Mouse (Mus musculus): ENCODE measurements at regions not wholly inside any gene's neighbourhood (a gene's known extent, or its start where the extent isn't known, plus 50 kb on each side); places are given as distances from the start of the nearest gene placed in this dataset.
A peak's percentile ranks its signal among the peaks of the same experiment; 100 is the strongest.

DNA sequence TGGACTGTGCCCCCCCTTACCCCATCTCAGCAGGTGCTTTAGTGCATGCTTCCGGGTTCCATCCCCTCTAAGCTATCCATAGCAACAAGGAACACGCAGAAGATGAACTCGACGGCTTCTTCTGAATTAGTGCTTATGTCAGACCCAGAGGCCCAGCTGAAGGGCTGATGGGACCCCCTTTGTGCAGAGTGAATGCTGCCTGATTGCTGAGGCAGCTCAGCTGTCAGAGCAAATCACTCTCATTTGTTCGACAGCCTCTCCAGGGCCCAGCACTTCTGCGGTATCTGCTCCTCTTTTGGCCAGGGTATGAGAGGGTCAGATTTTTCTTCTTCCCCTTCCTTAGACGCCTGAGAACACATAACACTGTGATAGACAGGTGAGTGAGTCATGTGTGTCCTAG is 89.2 kb upstream of the Chd2 start:
- H3K36me3 ChIP-seq: no peaks in the 10 kb centered on the region
- peak; percentile 78 for ATAC-seq (replicated peaks)
- no peaks in the 10 kb centered on the region for H3K9me3 ChIP-seq
- H3K4me3 ChIP-seq: no peak overlapping the region
- H3K27me3 ChIP-seq: no peaks in the 10 kb centered on the region
- H3K27ac ChIP-seq (replicated peaks): peak overlapping the region; percentile 68
- peaks cover 10% of the 10 kb centered on the region for H3K4me1 ChIP-seq
- H3K9ac ChIP-seq (replicated peaks): no peak overlapping the region
- H3K4me2 ChIP-seq (replicated peaks): no peak overlapping the region
- 8% methylated on average over 7 of the region's 7 CpGs for WGBS

GRCm38 (mm10) chr7:73629182-73629581 is 87.6 kb upstream of the Chd2 start:
- Histone ChIP-seq H3K4me1 (peaks cover 10% of the 10 kb centered on the region), H3K9ac (replicated peaks) (no peak overlapping the region), H3K4me3 (no peak overlapping the region), H3K4me2 (replicated peaks) (no peak overlapping the region), H3K27ac (replicated peaks) (no peak overlapping the region), H3K27me3 (no peaks in the 10 kb centered on the region), H3K9me3 (no peaks in the 10 kb centered on the region), H3K36me3 (no peaks in the 10 kb centered on the region)
- WGBS: 91% methylated on average over 2 of the region's 2 CpGs
- no peak for ATAC-seq (replicated peaks)

DNA sequence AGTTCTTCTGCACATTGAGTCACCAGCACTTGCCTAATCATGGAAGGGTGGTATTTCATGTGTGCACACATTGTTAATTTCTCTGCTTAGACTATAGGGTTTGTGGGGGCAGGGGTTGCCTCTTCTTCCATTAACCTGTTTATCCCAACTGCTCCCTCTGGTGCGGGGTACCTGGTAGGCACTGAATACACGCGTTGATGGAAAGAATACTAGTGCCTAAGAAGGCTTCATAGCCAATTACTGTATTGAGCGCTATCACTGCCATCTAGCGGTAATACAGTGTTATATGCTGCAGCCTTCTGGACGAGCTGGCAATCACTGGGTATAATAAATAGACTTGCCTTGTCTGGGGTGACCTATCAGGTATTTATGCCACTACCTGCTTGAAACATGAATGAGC is 86.4 kb upstream of the Chd2 start:
- H3K36me3 ChIP-seq: no peaks in the 10 kb centered on the region
- no peaks in the 10 kb centered on the region for H3K9me3 ChIP-seq
- H3K27ac ChIP-seq (replicated peaks): no peak overlapping the region
- H3K9ac ChIP-seq (replicated peaks): no peak overlapping the region
- 0% methylated on average over 6 of the region's 6 CpGs for WGBS
- H3K4me2 ChIP-seq (replicated peaks): no peak overlapping the region
- peaks cover 10% of the 10 kb centered on the region for H3K4me1 ChIP-seq
- H3K27me3 ChIP-seq: no peaks in the 10 kb centered on the region
- peak; percentile 82 for ATAC-seq (replicated peaks)
- H3K4me3 ChIP-seq: no peak overlapping the region

GRCm38 (mm10) chr7:73626291-73626690 is 84.7 kb upstream of the Chd2 start:
- H3K9ac ChIP-seq (replicated peaks): no peak overlapping the region
- no peak overlapping the region for H3K4me2 ChIP-seq (replicated peaks)
- no peaks in the 10 kb centered on the region for H3K27me3 ChIP-seq
- ATAC-seq (replicated peaks): no peak
- H3K4me3 ChIP-seq: no peak overlapping the region
- H3K4me1 ChIP-seq: peaks cover 10% of the 10 kb centered on the region
- H3K36me3 ChIP-seq: no peaks in the 10 kb centered on the region
- no peak overlapping the region for H3K27ac ChIP-seq (replicated peaks)
- WGBS: 67% methylated on average over 7 of the region's 7 CpGs
- no peaks in the 10 kb centered on the region for H3K9me3 ChIP-seq

GRCm38 (mm10) chr7:73625651-73626050 is 84.0 kb upstream of the Chd2 start:
- Histone ChIP-seq H3K9ac (replicated peaks) (no peak overlapping the region), H3K36me3 (no peaks in the 10 kb centered on the region), H3K27ac (replicated peaks) (no peak overlapping the region), H3K27me3 (no peaks in the 10 kb centered on the region), H3K4me1 (peaks cover 10% of the 10 kb centered on the region), H3K9me3 (no peaks in the 10 kb centered on the region), H3K4me2 (replicated peaks) (no peak overlapping the region), H3K4me3 (no peak overlapping the region)
- ATAC-seq (replicated peaks): no peak

DNA sequence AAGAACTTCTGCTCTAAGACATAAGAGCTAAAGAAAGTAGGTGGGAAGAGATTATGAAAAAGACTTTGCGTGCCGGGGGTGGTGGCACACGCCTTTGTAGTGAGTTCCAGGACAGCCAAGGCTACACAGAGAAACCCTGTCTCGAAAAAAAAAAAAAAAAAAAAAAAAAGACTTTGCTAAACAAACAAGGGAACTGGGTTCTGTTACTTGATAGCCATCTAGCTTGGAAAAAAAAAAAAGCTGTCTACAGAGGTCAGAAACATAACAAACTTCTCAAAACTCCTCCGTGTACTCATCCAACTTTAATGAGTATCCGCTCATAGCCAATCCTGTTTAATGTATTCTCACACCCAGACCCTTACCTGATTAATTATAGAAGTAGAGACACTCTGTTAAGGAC is 83.4 kb upstream of the Chd2 start:
- WGBS: 73% methylated on average over 6 of the region's 6 CpGs
- H3K4me1 ChIP-seq: peaks cover 13% of the 10 kb centered on the region
- no peak overlapping the region for H3K4me2 ChIP-seq (replicated peaks)
- H3K9ac ChIP-seq (replicated peaks): no peak overlapping the region
- H3K27ac ChIP-seq (replicated peaks): no peak overlapping the region
- no peaks in the 10 kb centered on the region for H3K27me3 ChIP-seq
- ATAC-seq (replicated peaks): no peak
- H3K36me3 ChIP-seq: no peaks in the 10 kb centered on the region
- no peaks in the 10 kb centered on the region for H3K9me3 ChIP-seq
- H3K4me3 ChIP-seq: no peak overlapping the region

GRCm38 (mm10) chr7:73624093-73624600 is 82.5 kb upstream of the Chd2 start:
- no peak for ATAC-seq (replicated peaks)
- no peak overlapping the region for H3K27ac ChIP-seq (replicated peaks)
- H3K36me3 ChIP-seq: no peaks in the 10 kb centered on the region
- 83% methylated on average over 3 of the region's 3 CpGs for WGBS
- H3K27me3 ChIP-seq: no peaks in the 10 kb centered on the region
- no peak overlapping the region for H3K4me2 ChIP-seq (replicated peaks)
- H3K9me3 ChIP-seq: no peaks in the 10 kb centered on the region
- H3K9ac ChIP-seq (replicated peaks): no peak overlapping the region
- no peak overlapping the region for H3K4me3 ChIP-seq
- peaks cover 18% of the 10 kb centered on the region for H3K4me1 ChIP-seq

GRCm38 (mm10) chr7:73622468-73622867 is 80.8 kb upstream of the Chd2 start:
- H3K9me3 ChIP-seq: no peaks in the 10 kb centered on the region
- no peak for ATAC-seq (replicated peaks)
- WGBS: 96% methylated on average over 2 of the region's 2 CpGs
- H3K4me3 ChIP-seq: no peak overlapping the region
- no peaks in the 10 kb centered on the region for H3K27me3 ChIP-seq
- peaks cover 12% of the 10 kb centered on the region for H3K4me1 ChIP-seq
- no peak overlapping the region for H3K4me2 ChIP-seq (replicated peaks)
- H3K9ac ChIP-seq (replicated peaks): no peak overlapping the region
- no peak overlapping the region for H3K27ac ChIP-seq (replicated peaks)
- H3K36me3 ChIP-seq: no peaks in the 10 kb centered on the region

DNA sequence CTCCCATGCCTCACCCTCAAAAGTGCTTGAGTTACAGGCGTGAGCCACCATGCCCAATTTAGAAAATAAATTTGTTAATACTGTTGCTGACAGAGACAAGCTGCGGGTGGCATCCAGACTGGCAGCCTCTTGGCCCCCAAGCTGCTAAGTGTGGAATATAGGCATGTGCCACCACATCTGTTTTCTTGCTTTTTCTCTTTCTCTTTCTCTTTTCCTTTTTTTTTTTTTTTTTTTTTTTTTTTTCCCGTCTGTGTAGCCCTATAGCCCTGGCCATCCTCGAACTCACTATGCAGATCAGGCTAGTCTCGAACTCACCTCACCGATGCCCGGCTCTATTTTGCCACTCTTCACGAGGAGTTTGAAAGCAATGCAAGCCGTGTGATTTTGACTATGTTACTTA is 78.7 kb upstream of the Chd2 start:
- Histone ChIP-seq H3K36me3 (no peaks in the 10 kb centered on the region), H3K27ac (replicated peaks) (peak overlapping the region; percentile 67), H3K4me3 (no peak overlapping the region), H3K4me2 (replicated peaks) (no peak overlapping the region), H3K9ac (replicated peaks) (no peak overlapping the region), H3K27me3 (no peaks in the 10 kb centered on the region), H3K9me3 (no peaks in the 10 kb centered on the region), H3K4me1 (peaks cover 32% of the 10 kb centered on the region)
- WGBS: 83% methylated on average over 9 of the region's 9 CpGs
- ATAC-seq (replicated peaks): no peak

- peak overlapping the region; percentile 51 for H3K4me3 ChIP-seq
- no peaks in the 10 kb centered on the region for H3K9me3 ChIP-seq
- 7% methylated on average over 25 of the region's 25 CpGs for WGBS
- peak overlapping the region; percentile 67 for H3K4me2 ChIP-seq (replicated peaks)
- peaks cover 43% of the 10 kb centered on the region for H3K4me1 ChIP-seq
- H3K36me3 ChIP-seq: no peaks in the 10 kb centered on the region
- H3K27me3 ChIP-seq: no peaks in the 10 kb centered on the region
- ATAC-seq (replicated peaks): no peak
- H3K27ac ChIP-seq (replicated peaks): peak overlapping the region; percentile 100
- peak overlapping the region; percentile 70 for H3K9ac ChIP-seq (replicated peaks)
Measured at GRCm38 (mm10) chr7:73618758-73619416, 77.3 kb upstream of the Chd2 start.

DNA sequence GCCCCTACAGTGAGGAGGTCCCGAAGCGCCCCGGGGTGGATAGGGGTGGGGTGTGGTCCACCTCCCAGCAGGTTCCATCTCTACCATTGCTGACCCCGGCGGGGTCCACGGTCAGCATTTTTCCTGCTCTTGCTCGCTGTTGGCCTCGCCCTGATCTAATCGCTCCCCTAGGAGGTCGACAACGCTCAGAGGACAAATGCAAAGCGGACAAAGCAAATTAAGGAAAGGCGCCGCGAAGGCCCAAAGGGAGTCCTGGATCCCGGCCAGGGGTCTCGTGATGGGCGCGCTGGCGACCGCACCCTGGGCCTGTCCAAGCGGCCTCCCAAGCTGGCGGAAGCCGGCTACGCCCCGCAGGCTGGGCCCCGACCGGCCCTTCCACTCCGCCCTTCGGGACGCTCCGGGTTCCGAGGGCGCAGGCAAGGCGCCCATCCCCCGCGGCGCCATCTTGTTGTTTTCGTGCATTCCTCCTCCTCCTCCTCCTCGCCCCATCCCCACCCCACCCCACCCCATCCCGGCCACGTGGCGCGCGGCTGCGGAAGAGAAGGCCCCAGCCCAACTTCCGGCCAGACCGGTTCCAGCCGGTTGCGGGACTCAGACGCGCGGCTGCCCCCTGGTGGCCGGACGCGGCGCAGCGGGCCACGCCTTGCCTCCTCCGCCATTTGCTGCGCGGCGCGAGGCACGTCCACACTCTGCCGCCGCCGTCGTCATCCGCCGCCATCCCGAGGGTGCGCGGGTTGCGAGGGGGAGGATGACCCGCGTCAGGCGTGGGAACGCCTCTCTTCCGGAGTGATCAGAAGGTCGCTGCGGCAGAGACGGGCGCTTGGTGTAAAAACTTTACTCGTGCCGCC is 76.5 kb upstream of the Chd2 start:
- WGBS: under 1% methylated on average over 81 of the region's 86 CpGs
- ATAC-seq (replicated peaks): peak; percentile 96
- H3K4me1 ChIP-seq: peaks cover 46% of the 10 kb centered on the region

DNA sequence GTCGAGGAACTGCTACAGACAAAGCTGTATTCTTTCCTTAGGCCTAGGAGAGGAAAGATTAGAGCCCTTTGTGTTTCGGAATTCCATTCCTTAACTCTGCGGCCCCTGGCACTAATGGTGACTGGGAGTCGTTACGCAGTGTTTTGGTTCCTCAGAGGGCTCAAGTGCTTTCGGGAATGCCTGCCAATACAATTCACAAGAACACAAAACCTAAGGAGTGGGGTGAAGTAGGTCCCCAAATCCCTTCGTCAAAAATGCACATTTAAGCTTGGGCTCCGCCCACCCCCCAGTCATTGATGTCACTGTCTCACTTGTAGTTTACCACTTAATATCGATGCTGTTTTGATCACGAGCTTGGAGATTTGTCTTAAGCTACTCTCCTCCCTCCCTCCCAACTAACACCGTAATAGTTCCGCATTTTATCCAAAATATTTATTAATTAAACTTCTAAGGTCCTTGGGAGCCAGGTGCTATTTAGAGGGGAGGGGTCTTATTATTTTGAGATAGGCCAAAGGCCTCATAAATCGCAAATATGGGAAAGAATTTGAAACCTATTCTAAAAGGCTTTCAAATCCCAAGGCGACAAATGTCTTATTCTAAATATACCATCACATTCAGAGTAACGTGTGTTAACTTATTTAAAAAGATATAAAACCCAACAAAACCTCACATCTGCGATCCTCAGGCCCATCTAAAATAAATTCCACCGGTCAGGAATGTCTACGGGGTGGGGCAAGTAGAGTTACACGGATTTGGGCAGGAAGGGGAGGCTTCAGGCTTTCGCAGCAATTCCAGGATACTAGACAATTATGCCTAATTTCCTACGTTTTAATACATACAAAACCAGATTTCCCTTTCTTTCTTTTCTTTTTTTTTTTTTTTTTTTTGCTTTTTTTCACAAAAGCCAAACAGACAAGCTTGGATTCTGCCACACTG is 75.6 kb upstream of the Chd2 start:
- no peak for ATAC-seq (replicated peaks)
- Histone ChIP-seq H3K4me1 (peaks cover 50% of the 10 kb centered on the region), H3K9me3 (no peaks in the 10 kb centered on the region), H3K27me3 (no peaks in the 10 kb centered on the region), H3K9ac (replicated peaks) (peak overlapping the region; percentile 83), H3K36me3 (no peaks in the 10 kb centered on the region), H3K4me3 (peak overlapping the region; percentile 51), H3K4me2 (replicated peaks) (peak overlapping the region; percentile 81), H3K27ac (replicated peaks) (peak overlapping the region; percentile 100)
- 1% methylated on average over 21 of the region's 21 CpGs for WGBS

More for the DNA sequence above, 76.5 kb upstream of the Chd2 start:
- Histone ChIP-seq H3K9ac (replicated peaks) (peak overlapping the region; percentile 83), H3K27ac (replicated peaks) (peak overlapping the region; percentile 100), H3K27me3 (no peaks in the 10 kb centered on the region), H3K4me3 (peak overlapping the region; percentile 51), H3K36me3 (no peaks in the 10 kb centered on the region), H3K4me2 (replicated peaks) (peak overlapping the region; percentile 81), H3K9me3 (no peaks in the 10 kb centered on the region)

Measured in forebrain, embryonic 15.5 days (tissue).